Mouse (Mus musculus) lung, postnatal 4 days (tissue): ENCODE data around the gene Fktn.
"Not testable (repeated sequence)": the region's sequence is repeated elsewhere in the genome, so short reads cannot be mapped to it uniquely, and the experiment has no call there.

Experiments used
- DNase-seq, 2 experiments: peaks; one replicate each; pipeline ENCODE4 v3.0.0; 2021

The Fktn gene

GRCm38 (mm10) chr4:53773911-53774310 is 60.1 kb downstream of the Fktn start:
- no peak for DNase-seq

GRCm38 (mm10) chr4:53781396-53781795 is 67.6 kb downstream of the Fktn start:
- DNase-seq = no peak

- DNase-seq = no peak
Observed at GRCm38 (mm10) chr4:53782216-53783070, 68.6 kb downstream of the Fktn start.

- no peak for DNase-seq
Observed at GRCm38 (mm10) chr4:53785746-53786398, 72.1 kb downstream of the Fktn start.

GRCm38 (mm10) chr4:53786851-53787250 is 73.1 kb downstream of the Fktn start:
- no peak for DNase-seq

GRCm38 (mm10) chr4:53789346-53789745 is 75.5 kb downstream of the Fktn start:
- no peak for DNase-seq

GRCm38 (mm10) chr4:53794257-53794966 is 80.6 kb downstream of the Fktn start:
- DNase-seq = no peak

GRCm38 (mm10) chr4:53795086-53795485 is 81.3 kb downstream of the Fktn start:
- no peak for DNase-seq

GRCm38 (mm10) chr4:53795706-53796105 is 81.9 kb downstream of the Fktn start:
- no peak for DNase-seq

GRCm38 (mm10) chr4:53796865-53797772 is 83.3 kb downstream of the Fktn start:
- no peak for DNase-seq

- DNase-seq = peak; percentile 50 to 54
Observed at GRCm38 (mm10) chr4:53798896-53799676, 85.3 kb downstream of the Fktn start.

- DNase-seq = no peak
Observed at GRCm38 (mm10) chr4:53799753-53800152, 86.0 kb downstream of the Fktn start.

GRCm38 (mm10) chr4:53803674-53804073 is 89.9 kb downstream of the Fktn start:
- DNase-seq = not testable (repeated sequence)

GRCm38 (mm10) chr4:53806428-53806827 is 92.6 kb downstream of the Fktn start:
- DNase-seq = peak in 1 of 2 experiments; percentile 43

- no peak for DNase-seq
Observed at GRCm38 (mm10) chr4:53818320-53818719, 104.5 kb downstream of the Fktn start.

- peak; percentile 70 to 74 for DNase-seq
Observed at GRCm38 (mm10) chr4:53823697-53824096, 109.9 kb downstream of the Fktn start.

- DNase-seq = no peak
Observed at GRCm38 (mm10) chr4:53824831-53825230, 111.0 kb downstream of the Fktn start.

- peak; percentile 83 for DNase-seq
Observed at GRCm38 (mm10) chr4:53825821-53826605, 112.2 kb downstream of the Fktn start, which contains the start of gene Tmem38b. Gene Tmem38b (plus strand): TSS chr4:53826045.

GRCm38 (mm10) chr4:53826641-53827248 is 112.9 kb downstream of the Fktn start:
- DNase-seq = no peak
